Mouse (Mus musculus): ENCODE results near the gene Capzb. TPM values are rescaled to one million over a fixed set of nuclear protein-coding genes. Genes with fewer than 3 reads are reported as not detected.

Capzb gene
- total and polyA plus RNA-seq, 3 experiments = 103 to 354 TPM; not detected in 1

DNA sequence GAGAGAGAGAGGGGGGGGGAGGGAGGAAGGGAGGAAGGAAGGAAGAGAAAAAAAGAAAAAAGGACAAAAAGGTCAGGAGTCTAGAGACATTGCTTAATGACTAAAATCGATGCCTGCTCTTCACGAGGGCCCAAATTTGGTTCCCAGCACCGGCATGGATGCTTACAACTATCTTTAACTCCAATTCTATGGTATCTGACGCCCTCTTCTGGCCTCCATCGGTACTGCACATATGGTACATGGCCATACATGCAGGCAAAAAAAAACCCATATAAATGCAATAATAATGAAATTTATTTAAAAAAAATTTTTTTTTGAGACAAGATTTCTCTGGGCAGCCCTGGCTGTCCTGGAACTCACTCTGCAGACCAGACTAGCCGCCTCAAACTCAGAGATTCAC is 41.3 kb upstream of the Capzb start:
- peaks cover 0 to 5% of the 10 kb centered on the region in 2 experiments; a peak in 2 of 4 replicates for H3K27me3 ChIP-seq (ENCODE audit: control insufficient read depth in 1 of 2, insufficient read depth in 2 of 2, low read length in 2 of 2)
- peak; percentile 3 for TF ChIP-seq RAD21 (IDR thresholded peaks at IDR 0.05; ENCODE audit: low read depth, low read length)
- TF ChIP-seq ETS1 (IDR thresholded peaks at IDR 0.05; ENCODE audit: low read depth, low read length) = no peak
- TF ChIP-seq CTCF (IDR thresholded peaks at IDR 0.05 in 2 of 3, conservative IDR thresholded peaks at IDR 0.05 in 1 of 3; ENCODE audit: control insufficient read depth in 1 of 3, insufficient read depth in 1 of 3, low read depth in 2 of 3, low read length in 3 of 3, poor library complexity in 1 of 3, severe bottlenecking in 1 of 3) = peak in 2 of 3 experiments; percentile 6 to 9; a peak in 1 of 6 replicates
- H3K9ac ChIP-seq (ENCODE audit: control insufficient read depth, low read depth, low read length, poor library complexity, severe bottlenecking) = no peak overlapping the region
- no peaks in the 10 kb centered on the region for H3K79me2 ChIP-seq (ENCODE audit: control insufficient read depth, insufficient read depth, low read length, poor library complexity)
- H3K9me3 ChIP-seq (replicated peaks; ENCODE audit: insufficient read depth, low read length) = no peaks in the 10 kb centered on the region
- no peaks in the 10 kb centered on the region for H3K4me1 ChIP-seq (ENCODE audit: control insufficient read depth in 1 of 2, insufficient read depth in 2 of 2, low read length in 2 of 2)
- no peak overlapping the region for H3K4me3 ChIP-seq (ENCODE audit: control insufficient read depth in 1 of 2, insufficient read depth in 1 of 2, low read depth in 2 of 2, low read length in 2 of 2)
- H3K36me3 ChIP-seq (ENCODE audit: control insufficient read depth in 1 of 2, insufficient read depth in 2 of 2, low read length in 2 of 2) = no peaks in the 10 kb centered on the region
- DNase-seq (ENCODE audit: low read depth, low spot score) = no peak
- H3K27ac ChIP-seq (ENCODE audit: control insufficient read depth, low read depth, low read length) = no peak overlapping the region

DNA sequence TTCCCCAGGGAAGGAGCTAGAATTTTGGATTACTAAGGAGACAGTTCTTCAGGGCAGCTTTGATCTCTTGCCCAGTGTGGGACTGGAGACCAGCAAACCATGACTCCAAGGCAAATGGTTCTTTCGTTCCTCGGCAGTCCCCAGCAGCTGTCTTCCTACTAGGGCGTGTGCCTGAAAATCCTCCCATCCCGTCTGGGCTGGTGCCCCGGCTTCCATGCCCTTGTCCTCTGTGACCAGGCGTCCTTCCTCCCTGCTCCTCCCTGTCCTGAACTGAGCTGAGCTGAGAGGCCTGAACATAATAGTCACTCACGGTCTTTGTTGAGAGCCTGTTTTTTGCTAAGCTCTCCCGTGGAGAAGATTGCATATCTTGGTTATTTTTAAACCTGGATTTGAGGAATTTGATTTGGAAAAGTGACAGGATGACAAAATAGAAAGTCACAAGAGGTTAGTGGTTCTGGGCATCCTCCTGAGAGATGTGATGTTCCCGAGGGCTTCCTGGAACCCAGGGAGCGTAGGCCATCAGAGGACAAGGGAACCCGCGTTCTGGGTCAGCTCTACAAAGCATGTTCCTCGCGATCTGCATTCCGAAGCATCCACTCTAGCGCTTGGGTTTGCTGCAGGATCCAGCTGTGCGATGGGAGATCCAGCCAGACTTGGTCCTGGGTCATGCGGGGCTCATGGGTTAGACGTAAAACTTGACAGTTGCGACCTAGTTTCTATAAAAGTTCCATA is 38.0 kb upstream of the Capzb start:
- H3K79me2 ChIP-seq (ENCODE audit: control insufficient read depth, insufficient read depth, low read length, poor library complexity) = no peaks in the 10 kb centered on the region
- H3K9me3 ChIP-seq (replicated peaks; ENCODE audit: insufficient read depth, low read length) = no peaks in the 10 kb centered on the region
- DNase-seq (ENCODE audit: low read depth, low spot score) = no peak
- H3K27me3 ChIP-seq (ENCODE audit: control insufficient read depth in 1 of 2, insufficient read depth in 2 of 2, low read length in 2 of 2) = peaks cover 0 to 5% of the 10 kb centered on the region in 2 experiments; a peak in 2 of 4 replicates
- no peak overlapping the region for H3K4me3 ChIP-seq (ENCODE audit: control insufficient read depth in 1 of 2, insufficient read depth in 1 of 2, low read depth in 2 of 2, low read length in 2 of 2)
- no peak overlapping the region for H3K9ac ChIP-seq (ENCODE audit: control insufficient read depth, low read depth, low read length, poor library complexity, severe bottlenecking)
- no peaks in the 10 kb centered on the region for H3K36me3 ChIP-seq (ENCODE audit: control insufficient read depth in 1 of 2, insufficient read depth in 2 of 2, low read length in 2 of 2)
- H3K4me1 ChIP-seq (ENCODE audit: control insufficient read depth in 1 of 2, insufficient read depth in 2 of 2, low read length in 2 of 2) = no peaks in the 10 kb centered on the region
- TF ChIP-seq GATA1 (IDR thresholded peaks at IDR 0.05; ENCODE audit: low read depth, low read length) = no peak
- no peak for TF ChIP-seq TAL1 (IDR thresholded peaks at IDR 0.05; ENCODE audit: low read length)
- no peak for TF ChIP-seq SMC3 (IDR thresholded peaks at IDR 0.05; ENCODE audit: low read depth, low read length)
- no peak for TF ChIP-seq TBP (IDR thresholded peaks at IDR 0.05; ENCODE audit: low read depth, low read length)
- no peak for TF ChIP-seq CHD2 (IDR thresholded peaks at IDR 0.05; ENCODE audit: low read length)
- TF ChIP-seq RAD21 (IDR thresholded peaks at IDR 0.05; ENCODE audit: low read depth, low read length) = no peak
- TF ChIP-seq USF2 (IDR thresholded peaks at IDR 0.05; ENCODE audit: borderline replicate concordance in 1 of 2, insufficient read depth in 1 of 2, low read depth in 1 of 2, low read length in 2 of 2) = no peak
- TF ChIP-seq MEF2A (IDR thresholded peaks at IDR 0.05; ENCODE audit: extremely low read depth, insufficient replicate concordance, low read depth, low read length, poor library complexity, severe bottlenecking) = no peak
- no peak for TF ChIP-seq ZNF384 (IDR thresholded peaks at IDR 0.05; ENCODE audit: low read depth, low read length)
- TF ChIP-seq GABPA (IDR thresholded peaks at IDR 0.05; ENCODE audit: low read depth, low read length) = no peak
- no peak for TF ChIP-seq ZMIZ1 (IDR thresholded peaks at IDR 0.05; ENCODE audit: low read depth, low read length)
- TF ChIP-seq MAFK (IDR thresholded peaks at IDR 0.05; ENCODE audit: borderline replicate concordance, low read depth, low read length) = no peak
- no peak overlapping the region for H3K27ac ChIP-seq (ENCODE audit: control insufficient read depth, low read depth, low read length)
